Mouse (Mus musculus): Measurements from ENCODE around the gene Rbm38.

GRCm38 (mm10) chr2:173028508-173029031 lies 8.3 kb downstream of the Rbm38 start:
- TF ChIP-seq CTCF (IDR thresholded peaks at IDR 0.05; ENCODE audit: control insufficient read depth, insufficient read depth, insufficient read length) (no peak), MAX (IDR thresholded peaks at IDR 0.05) (no peak), MYOD1 (IDR thresholded peaks at IDR 0.05; ENCODE audit: control insufficient read depth, insufficient read length, low read depth) (no peak), MYOG (IDR thresholded peaks at IDR 0.05; ENCODE audit: control insufficient read depth, extremely low read depth, insufficient read length) (no peak), USF1 (IDR thresholded peaks at IDR 0.05; ENCODE audit: low read depth) (no peak), FOSL1 (IDR thresholded peaks at IDR 0.05; ENCODE audit: insufficient read depth, low read length, poor library complexity, severe bottlenecking) (no peak), CEBPB (IDR thresholded peaks at IDR 0.05; ENCODE audit: low read depth) (no peak)

All from C2C12 (cell line).